Comparison of ENCODE assay signal across 19 mouse cellular contexts in the genomic region with DNA sequence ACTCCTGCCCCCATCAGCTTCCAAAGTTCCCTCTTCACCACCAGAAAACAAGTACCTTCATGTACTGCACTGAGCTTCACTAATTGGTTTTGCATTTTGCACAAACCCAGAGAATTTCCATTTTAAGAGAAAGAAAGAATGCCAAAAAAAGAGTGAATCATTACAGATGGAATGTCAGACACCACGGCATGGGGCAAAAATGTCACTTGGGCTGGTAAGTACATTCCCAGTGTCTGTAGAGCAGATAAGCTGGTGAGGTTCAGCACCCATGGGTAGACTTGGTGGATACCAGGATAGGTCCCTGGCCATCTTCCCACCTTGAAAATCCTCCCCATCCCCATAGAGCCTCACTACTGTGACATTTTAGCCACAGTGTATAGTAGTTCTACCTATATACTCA.
"Had no signal": no experiment of that assay in that cellular context is flagged by ENCODE, and none has a peak within 500 bp of the region (broad histone marks: within the 10 kb centered on the region; RNA-seq: fewer than 3 reads in every experiment).

No protein-coding gene starts in this region.

- H3K4me3 ChIP-seq: midbrain, embryonic 10.5 days; midbrain, embryonic 12.5 days; myocyte; neural tube, embryonic 13.5 days; neural tube, embryonic 15.5 days had no signal

- DNase-seq: lung, adult 18-20 months; lung, embryonic 14.5 days; lung, postnatal 10 days; lung, postnatal 4 days; midbrain, embryonic 14.5 days; retina, postnatal 1 day; right cerebral cortex, adult 18-20 months; right cerebral cortex, postnatal 25 days; right cerebral cortex, postnatal 4 days; spleen, adult 18-20 months; thymus, adult 2 months; thymus, postnatal 25 days; thymus, postnatal 4 days had no signal

- H3K27ac ChIP-seq: midbrain, embryonic 10.5 days; midbrain, embryonic 12.5 days; neural tube, embryonic 13.5 days; neural tube, embryonic 15.5 days had no signal

- ATAC-seq: midbrain, embryonic 16.5 days had no signal

- H3K9me3 ChIP-seq: midbrain, embryonic 10.5 days; midbrain, embryonic 12.5 days; neural tube, embryonic 13.5 days; neural tube, embryonic 15.5 days had no signal

- H3K4me1 ChIP-seq: midbrain, embryonic 10.5 days; midbrain, embryonic 12.5 days; neural tube, embryonic 13.5 days; neural tube, embryonic 15.5 days had no signal

- H3K36me3 ChIP-seq: midbrain, embryonic 10.5 days; midbrain, embryonic 12.5 days; neural tube, embryonic 13.5 days; neural tube, embryonic 15.5 days had no signal

- H3K27me3 ChIP-seq: midbrain, embryonic 12.5 days; neural tube, embryonic 13.5 days; neural tube, embryonic 15.5 days had no signal
